8 mouse cellular contexts compared by ENCODE assay signal in genomic region chr7:90442070-90442469, GRCm38 (mm10). TPM values are rescaled to one million over a fixed set of nuclear protein-coding genes. Genes with fewer than 3 reads are reported as not detected.
DNase-seq lines count a peak whose midpoint lies in the region; ATAC-seq and TF ChIP-seq lines count a peak whose summit lies in the region.

No protein-coding gene starts in this region.

- H3K4me2 ChIP-seq in embryonic facial prominence, embryonic 15.5 days (replicated peaks) = peak overlapping the region; percentile 56
- peak overlapping the region; percentile 54 for H3K4me2 ChIP-seq in intestine, embryonic 15.5 days (replicated peaks)
- peak overlapping the region; percentile 41 for H3K4me2 ChIP-seq in midbrain, postnatal 0 days (ENCODE audit: low read depth, low read length, poor library complexity, severe bottlenecking)

- intact Hi-C loops in left cerebral cortex, postnatal 4 days (cut with DNase I) = no loop called here

- no peak for TF ChIP-seq CTCF in liver, adult 2 months (IDR thresholded peaks at IDR 0.05; ENCODE audit: low read depth, low read length)
- no peak for TF ChIP-seq CTCF in midbrain, postnatal 0 days (IDR thresholded peaks at IDR 0.05)

- no peak for ATAC-seq in embryonic facial prominence, embryonic 15.5 days (ENCODE audit: insufficient number of reproducible peaks, low FRiP score, low TSS enrichment, low read depth)
- peak; percentile 8 for ATAC-seq in intestine, embryonic 15.5 days
- ATAC-seq in midbrain, postnatal 0 days (ENCODE audit: low FRiP score) = peak; percentile 6

- H3K9ac ChIP-seq in liver, adult 2 months (ENCODE audit: low read depth, low read length) = 0 out of 2 replicates have a peak overlapping the region, but pooled peaks have one; percentile 26
- peak overlapping the region; percentile 33; the same call in 1 of the 2 replicates for H3K9ac ChIP-seq in embryonic facial prominence, embryonic 15.5 days
- H3K9ac ChIP-seq in intestine, embryonic 15.5 days = 0 out of 2 replicates have a peak overlapping the region, but pooled peaks have one; percentile 10
- peak overlapping the region; percentile 99 for H3K9ac ChIP-seq in midbrain, postnatal 0 days (replicated peaks; ENCODE audit: low read length, poor library complexity, severe bottlenecking)

- H3K79me2 ChIP-seq in liver, adult 2 months (ENCODE audit: control insufficient read depth, insufficient read depth, low read length) = peaks cover 14% of the 10 kb centered on the region

- WGBS in liver, adult 2 months = 11% methylated on average over 4 of the region's 4 CpGs
- WGBS in embryonic facial prominence, embryonic 15.5 days = 7% methylated on average over 4 of the region's 4 CpGs
- WGBS in intestine, embryonic 15.5 days = 15% methylated on average over 4 of the region's 4 CpGs
- WGBS in midbrain, postnatal 0 days = 7% methylated on average over 4 of the region's 4 CpGs

- H3K4me1 ChIP-seq in liver, adult 2 months (ENCODE audit: control insufficient read depth, insufficient read depth, low read length) = peaks cover 6% of the 10 kb centered on the region; the same call in 1 of the 2 replicates
- no peaks in the 10 kb centered on the region for H3K4me1 ChIP-seq in embryonic facial prominence, embryonic 15.5 days
- H3K4me1 ChIP-seq in intestine, embryonic 15.5 days (replicated peaks) = no peaks in the 10 kb centered on the region
- no peaks in the 10 kb centered on the region for H3K4me1 ChIP-seq in midbrain, postnatal 0 days (ENCODE audit: insufficient read depth, low read length)

- no peak for DNase-seq in liver, adult 2 months (ENCODE audit: extremely low read depth, low read depth, low spot score)
- no peak for DNase-seq in liver
- DNase-seq in midbrain, postnatal 0 days (ENCODE audit: low spot score) = no peak
- DNase-seq in left cerebral cortex, postnatal 4 days = no peak
- DNase-seq in adrenal gland, postnatal 36 days = no peak
- no peak for DNase-seq in urinary bladder, adult 2 months (ENCODE audit: low spot score)

- H3K27ac ChIP-seq in liver, adult 2 months (replicated peaks; ENCODE audit: insufficient read depth, low read depth, low read length) = no peak overlapping the region
- H3K27ac ChIP-seq in embryonic facial prominence, embryonic 15.5 days (replicated peaks) = peak overlapping the region; percentile 97
- no peak overlapping the region for H3K27ac ChIP-seq in intestine, embryonic 15.5 days
- peak overlapping the region; percentile 98 for H3K27ac ChIP-seq in midbrain, postnatal 0 days (ENCODE audit: low read depth, low read length)

- no peak for TF ChIP-seq POLR2A in liver, adult 2 months (IDR thresholded peaks at IDR 0.05; ENCODE audit: extremely low read depth, insufficient read depth, low read length)

- no peaks in the 10 kb centered on the region for H3K9me3 ChIP-seq in embryonic facial prominence, embryonic 15.5 days (replicated peaks)
- no peaks in the 10 kb centered on the region for H3K9me3 ChIP-seq in intestine, embryonic 15.5 days
- H3K9me3 ChIP-seq in midbrain, postnatal 0 days (ENCODE audit: low read length) = no peaks in the 10 kb centered on the region

- H3K27me3 ChIP-seq in liver, adult 2 months (ENCODE audit: control insufficient read depth, insufficient read depth, low read length) = no peaks in the 10 kb centered on the region
- no peaks in the 10 kb centered on the region for H3K27me3 ChIP-seq in embryonic facial prominence, embryonic 15.5 days
- no peaks in the 10 kb centered on the region for H3K27me3 ChIP-seq in intestine, embryonic 15.5 days (replicated peaks)
- H3K27me3 ChIP-seq in midbrain, postnatal 0 days (ENCODE audit: insufficient read depth, low read length) = no peaks in the 10 kb centered on the region

- peaks cover 2% of the 10 kb centered on the region for H3K36me3 ChIP-seq in liver, adult 2 months (ENCODE audit: control insufficient read depth, insufficient read depth, low read length)
- H3K36me3 ChIP-seq in embryonic facial prominence, embryonic 15.5 days = no peaks in the 10 kb centered on the region
- H3K36me3 ChIP-seq in intestine, embryonic 15.5 days = no peaks in the 10 kb centered on the region
- no peaks in the 10 kb centered on the region for H3K36me3 ChIP-seq in midbrain, postnatal 0 days (ENCODE audit: insufficient read depth, low read length)

- peak overlapping the region; percentile 5; the same call in 1 of the 2 replicates for H3K4me3 ChIP-seq in liver, adult 2 months (ENCODE audit: insufficient read depth, low read depth, low read length)
- H3K4me3 ChIP-seq in embryonic facial prominence, embryonic 15.5 days (replicated peaks) = peak overlapping the region; percentile 91
- peak overlapping the region; percentile 96 for H3K4me3 ChIP-seq in intestine, embryonic 15.5 days (replicated peaks)
- peak overlapping the region; percentile 99 for H3K4me3 ChIP-seq in midbrain, postnatal 0 days (ENCODE audit: low read depth, low read length)

RNA-seq across cellular contexts. Expression of gene Crebzf, which starts 0.5 kb away (rescaled TPM):
- total RNA-seq in liver, adult 2 months (2014; rRNA removed) = 38.1 and 40.7 TPM in 2 replicates
- polyA plus RNA-seq in liver, adult 2 months (2012; rRNA removed) = 18.3 and 21.0 TPM in 2 replicates
- 36.4 and 38.9 TPM in 2 replicates for polyA plus RNA-seq in embryonic facial prominence, embryonic 15.5 days (2015; fragmentation: Nextera tagmentation; extraction: Ambion mirVana)
- 26.2 and 35.0 TPM in 2 replicates for polyA plus RNA-seq in intestine, embryonic 15.5 days (2015; fragmentation: Nextera tagmentation; extraction: Ambion mirVana)
- total RNA-seq in midbrain, postnatal 0 days (2014; rRNA removed) = 89.3 and 92.8 TPM in 2 replicates
- 22.0 and 24.5 TPM in 2 replicates for polyA plus RNA-seq in midbrain, postnatal 0 days (2015; fragmentation: Nextera tagmentation; extraction: Ambion mirVana)
- 10 to 100 TPM; 81.0 to 85.7 TPM for total RNA-seq in left cerebral cortex, postnatal 4 days (2021)
- total RNA-seq in adrenal gland, postnatal 36 days (2021) = 10 to 100 TPM; 71.8 to 77.5 TPM
- 71.4 and 104 TPM in 2 replicates for polyA plus RNA-seq in urinary bladder, adult 2 months (2012; rRNA removed)

RNA-seq across cellular contexts. Expression of gene Tmem126a, which starts 15.0 kb away (rescaled TPM):
- 67.5 and 68.2 TPM in 2 replicates for total RNA-seq in liver, adult 2 months (2014; rRNA removed)
- 25.0 and 28.5 TPM in 2 replicates for polyA plus RNA-seq in liver, adult 2 months (2012; rRNA removed)
- 84.9 and 87.6 TPM in 2 replicates for polyA plus RNA-seq in embryonic facial prominence, embryonic 15.5 days (2015; fragmentation: Nextera tagmentation; extraction: Ambion mirVana)
- 137 and 140 TPM in 2 replicates for polyA plus RNA-seq in intestine, embryonic 15.5 days (2015; fragmentation: Nextera tagmentation; extraction: Ambion mirVana)
- total RNA-seq in midbrain, postnatal 0 days (2014; rRNA removed) = 41.2 and 65.6 TPM in 2 replicates
- polyA plus RNA-seq in midbrain, postnatal 0 days (2015; fragmentation: Nextera tagmentation; extraction: Ambion mirVana) = 129 and 137 TPM in 2 replicates
- total RNA-seq in left cerebral cortex, postnatal 4 days (2021) = 10 to 100 TPM; 43.1 to 45.4 TPM
- total RNA-seq in adrenal gland, postnatal 36 days (2021) = 10 to 100 TPM; 52.5 to 58.1 TPM
- polyA plus RNA-seq in urinary bladder, adult 2 months (2012; rRNA removed) = 44.5 and 51.2 TPM in 2 replicates

RNA-seq across cellular contexts. Expression of gene Ccdc89, which starts 15.7 kb away (rescaled TPM):
- total RNA-seq in liver, adult 2 months (2014; rRNA removed) = 0.07 and 0.09 TPM in 2 replicates
- 0.09 TPM in 1 of 2 replicates, not detected in the other for polyA plus RNA-seq in liver, adult 2 months (2012; rRNA removed)
- 2.0 and 3.5 TPM in 2 replicates for polyA plus RNA-seq in embryonic facial prominence, embryonic 15.5 days (2015; fragmentation: Nextera tagmentation; extraction: Ambion mirVana)
- 0.48 and 0.85 TPM in 2 replicates for polyA plus RNA-seq in intestine, embryonic 15.5 days (2015; fragmentation: Nextera tagmentation; extraction: Ambion mirVana)
- total RNA-seq in midbrain, postnatal 0 days (2014; rRNA removed) = 1.3 and 1.4 TPM in 2 replicates
- 0.97 and 1.1 TPM in 2 replicates for polyA plus RNA-seq in midbrain, postnatal 0 days (2015; fragmentation: Nextera tagmentation; extraction: Ambion mirVana)
- total RNA-seq in left cerebral cortex, postnatal 4 days (2021) = under 1 TPM; 0.54 to 0.77 TPM
- total RNA-seq in adrenal gland, postnatal 36 days (2021) = under 1 TPM; 0.36 to 0.43 TPM
- 0.73 and 0.90 TPM in 2 replicates for polyA plus RNA-seq in urinary bladder, adult 2 months (2012; rRNA removed)

RNA-seq across cellular contexts. Expression of gene Tmem126b, which starts 33.7 kb away (rescaled TPM):
- total RNA-seq in liver, adult 2 months (2014; rRNA removed) = 19.3 and 22.5 TPM in 2 replicates
- polyA plus RNA-seq in liver, adult 2 months (2012; rRNA removed) = 6.2 and 7.2 TPM in 2 replicates
- polyA plus RNA-seq in embryonic facial prominence, embryonic 15.5 days (2015; fragmentation: Nextera tagmentation; extraction: Ambion mirVana) = 32.8 and 36.9 TPM in 2 replicates
- polyA plus RNA-seq in intestine, embryonic 15.5 days (2015; fragmentation: Nextera tagmentation; extraction: Ambion mirVana) = 34.5 and 34.6 TPM in 2 replicates
- 15.1 and 19.0 TPM in 2 replicates for total RNA-seq in midbrain, postnatal 0 days (2014; rRNA removed)
- polyA plus RNA-seq in midbrain, postnatal 0 days (2015; fragmentation: Nextera tagmentation; extraction: Ambion mirVana) = 25.6 and 28.9 TPM in 2 replicates
- 10 to 100 TPM; 13.4 TPM for total RNA-seq in left cerebral cortex, postnatal 4 days (2021)
- total RNA-seq in adrenal gland, postnatal 36 days (2021) = 10 to 100 TPM; 19.2 to 21.1 TPM
- 19.1 and 21.1 TPM in 2 replicates for polyA plus RNA-seq in urinary bladder, adult 2 months (2012; rRNA removed)

RNA-seq across cellular contexts. Expression of gene Dlg2, which starts 34.4 kb away (rescaled TPM):
- 0.47 and 0.65 TPM in 2 replicates for total RNA-seq in liver, adult 2 months (2014; rRNA removed)
- 0.01 TPM in 1 of 2 replicates, not detected in the other for polyA plus RNA-seq in liver, adult 2 months (2012; rRNA removed)
- 6.1 and 7.2 TPM in 2 replicates for polyA plus RNA-seq in embryonic facial prominence, embryonic 15.5 days (2015; fragmentation: Nextera tagmentation; extraction: Ambion mirVana)
- polyA plus RNA-seq in intestine, embryonic 15.5 days (2015; fragmentation: Nextera tagmentation; extraction: Ambion mirVana) = 4.7 and 4.8 TPM in 2 replicates
- total RNA-seq in midbrain, postnatal 0 days (2014; rRNA removed) = 122 and 126 TPM in 2 replicates
- 16.9 and 21.6 TPM in 2 replicates for polyA plus RNA-seq in midbrain, postnatal 0 days (2015; fragmentation: Nextera tagmentation; extraction: Ambion mirVana)
- total RNA-seq in left cerebral cortex, postnatal 4 days (2021) = 100 to 1,000 TPM; 316 to 332 TPM
- 100 to 1,000 TPM in 1 of 2 experiments, 10 to 100 TPM in 1; 93.3 to 123 TPM for total RNA-seq in adrenal gland, postnatal 36 days (2021)
- polyA plus RNA-seq in urinary bladder, adult 2 months (2012; rRNA removed) = 2.1 and 2.9 TPM in 2 replicates

Comparison
In these comparisons a context has a peak if more than half of its experiments do, and no peak if none do; other contexts are left out.
1. H3K27ac ChIP-seq: peak in embryonic facial prominence, embryonic 15.5 days (single experiment) and midbrain, postnatal 0 days (single experiment); none in liver, adult 2 months (single experiment) and intestine, embryonic 15.5 days (single experiment).
2. H3K4me3 ChIP-seq: peak in every context shown above with its lines; median percentile 99 in midbrain, postnatal 0 days; 96 in intestine, embryonic 15.5 days; 91 in embryonic facial prominence, embryonic 15.5 days; 5 in liver, adult 2 months.
3. H3K9ac ChIP-seq: peak in every context shown above with its lines; median percentile 99 in midbrain, postnatal 0 days; 33 in embryonic facial prominence, embryonic 15.5 days; 26 in liver, adult 2 months; 10 in intestine, embryonic 15.5 days.
4. Peak in every context shown above with its lines, with median percentiles within 50 percentile points of each other: H3K4me2 ChIP-seq.